Mouse (Mus musculus): ENCODE results near the gene Gnaq. TPM values are rescaled to one million over a fixed set of nuclear protein-coding genes. Genes with fewer than 3 reads are reported as not detected.
"Not testable (repeated sequence)": the region's sequence is repeated elsewhere in the genome, so short reads cannot be mapped to it uniquely, and the experiment has no call there.

Gene Gnaq
- polyA plus RNA-seq, 1 experiment, result 244 TPM

DNA sequence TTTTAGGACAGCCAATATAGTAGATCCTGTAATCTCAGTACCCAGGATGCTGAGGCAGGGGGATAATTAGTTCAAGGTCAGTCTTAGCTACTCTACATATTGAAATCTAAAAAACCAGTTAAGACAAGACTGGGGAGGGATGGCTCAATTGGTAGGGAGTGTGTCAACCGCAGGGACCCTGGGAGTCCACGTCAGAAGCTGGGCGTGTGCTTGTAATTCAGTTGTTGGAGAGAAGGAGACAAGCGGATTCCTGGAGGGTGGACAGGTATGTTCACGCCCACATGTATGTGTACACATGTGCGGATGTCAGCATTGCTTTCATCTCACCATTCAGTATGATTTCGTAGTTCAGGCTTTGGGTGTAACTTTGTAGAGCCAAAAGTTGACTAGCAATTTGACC lies 24.5 kb downstream of the Gnaq start:
- TF ChIP-seq POLR2A (IDR thresholded peaks at IDR 0.05; ENCODE audit: insufficient read depth, low read depth, low read length) (no peak), CTCF (IDR thresholded peaks at IDR 0.05; ENCODE audit: insufficient read depth, low read depth, low read length) (no peak)
- no peak overlapping the region for H3K4me3 ChIP-seq (ENCODE audit: insufficient read depth, low read depth, low read length)
- 96% methylated on average over 7 of the region's 7 CpGs for WGBS
- H3K27ac ChIP-seq (ENCODE audit: insufficient read depth, low read depth, low read length), result no peak overlapping the region
- 0 out of 2 replicates have a peak, but pooled peaks cover 2% of the 10 kb centered on the region for H3K4me1 ChIP-seq (ENCODE audit: control insufficient read depth, insufficient read depth, low read length)

DNA sequence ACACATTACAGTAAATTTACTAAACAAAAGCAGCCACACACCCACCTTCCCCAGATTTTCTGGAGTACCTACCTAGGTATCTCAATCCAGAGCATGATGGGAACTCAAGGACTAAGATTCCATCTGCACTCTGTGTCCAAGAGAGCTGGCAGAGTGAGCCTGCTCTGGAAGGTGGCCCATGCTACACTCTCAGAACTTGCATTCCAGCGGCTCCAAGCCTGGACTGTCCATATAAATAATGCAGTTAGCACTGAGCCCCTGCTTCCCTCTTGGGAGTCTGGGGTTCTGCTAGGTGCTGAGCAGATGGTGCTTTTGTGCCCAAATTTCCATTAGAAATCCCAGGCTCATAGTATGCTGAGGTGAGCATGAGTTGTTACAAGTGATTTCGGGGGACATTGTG lies 28.1 kb downstream of the Gnaq start:
- TF ChIP-seq CTCF (IDR thresholded peaks at IDR 0.05; ENCODE audit: insufficient read depth, low read depth, low read length) (no peak), POLR2A (IDR thresholded peaks at IDR 0.05; ENCODE audit: insufficient read depth, low read depth, low read length) (no peak)
- 60% methylated on average over 2 of the region's 2 CpGs for WGBS
- Histone ChIP-seq H3K4me1 (ENCODE audit: control insufficient read depth, insufficient read depth, low read length) (peaks cover 6% of the 10 kb centered on the region; the same call in 1 of the 2 replicates), H3K4me3 (ENCODE audit: insufficient read depth, low read depth, low read length) (no peak overlapping the region), H3K27ac (ENCODE audit: insufficient read depth, low read depth, low read length) (no peak overlapping the region)

DNA sequence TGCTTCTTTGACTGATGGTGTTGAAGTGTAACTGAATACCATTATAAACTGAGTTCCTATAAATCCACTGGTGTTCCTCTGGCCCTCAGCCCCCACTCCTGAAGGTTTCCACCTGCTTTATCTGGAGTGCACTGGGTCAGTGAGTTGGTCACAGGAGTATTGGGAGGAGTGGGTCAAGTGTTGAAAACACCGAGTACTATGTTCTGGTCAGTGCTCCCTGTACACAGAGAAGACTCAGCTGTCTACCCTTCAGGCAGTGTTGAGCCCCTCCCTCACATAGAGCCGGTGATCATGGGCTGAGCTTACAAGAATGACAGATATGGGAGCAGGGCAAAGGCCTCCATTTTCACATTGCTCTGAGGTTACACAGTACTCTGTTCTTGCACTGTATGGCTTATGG lies 28.6 kb downstream of the Gnaq start:
- TF ChIP-seq POLR2A (IDR thresholded peaks at IDR 0.05; ENCODE audit: insufficient read depth, low read depth, low read length) (no peak), CTCF (IDR thresholded peaks at IDR 0.05; ENCODE audit: insufficient read depth, low read depth, low read length) (no peak)
- H3K27ac ChIP-seq (ENCODE audit: insufficient read depth, low read depth, low read length), result no peak overlapping the region
- peaks cover 6% of the 10 kb centered on the region; the same call in 1 of the 2 replicates for H3K4me1 ChIP-seq (ENCODE audit: control insufficient read depth, insufficient read depth, low read length)
- no peak overlapping the region for H3K4me3 ChIP-seq (ENCODE audit: insufficient read depth, low read depth, low read length)
- 70% methylated on average over 2 of the region's 2 CpGs for WGBS

DNA sequence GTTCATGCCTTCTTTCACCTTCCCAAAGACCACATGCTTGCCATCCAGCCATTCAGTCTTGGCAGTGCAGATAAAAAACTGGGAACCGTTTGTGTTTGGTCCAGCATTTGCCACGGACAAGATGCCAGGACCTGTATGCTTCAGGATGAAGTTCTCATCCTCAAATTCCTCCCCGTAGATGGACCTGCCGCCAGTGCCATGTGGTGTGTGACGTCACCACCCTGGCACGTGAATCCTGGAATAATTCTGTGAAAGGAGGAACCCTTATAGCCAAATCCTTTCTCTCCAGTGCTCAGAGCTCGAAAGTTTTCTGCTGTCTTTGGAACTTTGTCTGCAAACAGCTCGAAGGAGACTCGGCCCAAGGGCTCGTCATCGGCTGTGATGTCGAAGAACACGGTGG lies 31.8 kb downstream of the Gnaq start:
- WGBS, result 88% methylated on average over 13 of the region's 13 CpGs
- H3K4me3 ChIP-seq (ENCODE audit: insufficient read depth, low read depth, low read length); H3K27ac ChIP-seq (ENCODE audit: insufficient read depth, low read depth, low read length): not testable (repeated sequence)
- H3K4me1 ChIP-seq (ENCODE audit: control insufficient read depth, insufficient read depth, low read length), result peaks cover 13% of the 10 kb centered on the region

DNA sequence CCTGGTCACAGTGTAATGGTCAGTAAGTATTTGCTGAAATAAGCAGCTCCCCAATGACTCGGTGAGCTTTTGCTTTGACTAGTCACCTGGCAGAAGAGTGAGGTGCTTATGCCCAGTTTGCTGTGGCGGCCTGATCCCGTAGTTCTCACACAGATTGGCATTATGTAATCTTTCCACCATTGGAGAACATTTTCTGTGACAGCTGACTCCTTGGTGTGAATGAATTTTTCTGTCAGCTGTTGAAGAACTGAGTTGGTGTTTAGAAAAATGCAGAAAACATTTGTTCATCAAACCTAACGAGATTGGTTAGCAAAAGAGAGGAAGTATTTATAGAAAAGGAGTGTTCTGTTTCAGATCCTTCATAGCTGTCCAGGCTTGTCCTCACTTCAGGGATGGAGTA lies 34.6 kb downstream of the Gnaq start:
- TF ChIP-seq CTCF (IDR thresholded peaks at IDR 0.05; ENCODE audit: insufficient read depth, low read depth, low read length), result no peak
- TF ChIP-seq POLR2A (IDR thresholded peaks at IDR 0.05; ENCODE audit: insufficient read depth, low read depth, low read length), result no peak
- H3K27ac ChIP-seq (ENCODE audit: insufficient read depth, low read depth, low read length), result no peak overlapping the region
- H3K4me1 ChIP-seq (ENCODE audit: control insufficient read depth, insufficient read depth, low read length), result peaks cover 10% of the 10 kb centered on the region
- WGBS, result 46% methylated on average over 4 of the region's 4 CpGs
- no peak overlapping the region for H3K4me3 ChIP-seq (ENCODE audit: insufficient read depth, low read depth, low read length)

DNA sequence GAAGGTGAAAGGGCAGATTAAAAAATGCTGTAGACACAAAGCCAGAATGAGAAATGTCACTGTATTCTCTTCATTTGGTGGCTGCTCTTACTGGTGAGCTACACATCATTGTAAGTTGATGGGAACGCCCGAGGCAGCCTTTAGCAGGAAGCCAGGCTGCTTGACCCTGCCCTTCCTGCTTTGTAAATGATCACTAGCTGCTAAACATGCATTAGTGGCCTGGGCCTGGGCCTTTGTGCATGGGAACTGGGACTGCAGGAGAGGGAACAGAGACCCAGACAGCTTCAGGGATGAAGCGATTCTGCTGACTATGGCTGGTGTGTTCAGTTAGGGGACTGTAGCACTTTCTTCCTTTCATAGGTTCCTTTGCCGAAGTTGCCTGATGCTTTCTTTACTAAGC lies 35.6 kb downstream of the Gnaq start:
- no peak overlapping the region for H3K4me3 ChIP-seq (ENCODE audit: insufficient read depth, low read depth, low read length)
- H3K27ac ChIP-seq (ENCODE audit: insufficient read depth, low read depth, low read length), result peak overlapping the region; percentile 34; the same call in 1 of the 2 replicates
- peaks cover 12% of the 10 kb centered on the region for H3K4me1 ChIP-seq (ENCODE audit: control insufficient read depth, insufficient read depth, low read length)
- WGBS, result 40% methylated on average over 4 of the region's 4 CpGs
- TF ChIP-seq CTCF (IDR thresholded peaks at IDR 0.05; ENCODE audit: insufficient read depth, low read depth, low read length) (no peak), POLR2A (IDR thresholded peaks at IDR 0.05; ENCODE audit: insufficient read depth, low read depth, low read length) (no peak)

DNA sequence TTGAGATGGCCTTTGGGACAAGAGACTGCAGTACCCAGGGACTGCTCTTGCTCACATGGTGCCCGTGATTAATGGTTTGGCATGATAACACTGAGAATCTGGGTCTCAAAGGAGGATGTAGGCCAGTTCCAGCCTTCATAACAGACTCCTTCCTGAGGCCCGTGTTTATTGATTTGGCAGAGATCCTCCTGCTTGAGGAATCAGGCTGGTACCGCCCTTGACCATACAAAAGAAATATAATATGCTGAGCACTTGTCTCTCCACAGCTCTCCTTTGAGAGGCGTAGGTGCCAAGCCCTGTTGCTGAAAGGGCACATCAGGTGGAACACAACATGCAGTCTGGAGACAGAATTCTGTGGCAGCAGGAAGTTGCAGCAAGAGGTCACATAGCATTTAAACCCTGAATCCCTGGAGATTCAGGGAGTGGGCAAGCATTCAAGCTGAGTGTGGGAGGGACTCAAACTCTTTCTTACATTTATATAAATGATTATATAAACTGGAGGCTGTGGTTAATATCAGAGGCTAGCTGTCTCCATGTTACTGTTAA lies 36.1 kb downstream of the Gnaq start:
- no peak overlapping the region for H3K4me3 ChIP-seq (ENCODE audit: insufficient read depth, low read depth, low read length)
- TF ChIP-seq CTCF (IDR thresholded peaks at IDR 0.05; ENCODE audit: insufficient read depth, low read depth, low read length) (no peak), POLR2A (IDR thresholded peaks at IDR 0.05; ENCODE audit: insufficient read depth, low read depth, low read length) (no peak)
- H3K27ac ChIP-seq (ENCODE audit: insufficient read depth, low read depth, low read length), result peak overlapping the region; percentile 34; the same call in 1 of the 2 replicates
- peaks cover 15% of the 10 kb centered on the region for H3K4me1 ChIP-seq (ENCODE audit: control insufficient read depth, insufficient read depth, low read length)
- WGBS, result 34% methylated on average over 4 of the region's 4 CpGs

DNA sequence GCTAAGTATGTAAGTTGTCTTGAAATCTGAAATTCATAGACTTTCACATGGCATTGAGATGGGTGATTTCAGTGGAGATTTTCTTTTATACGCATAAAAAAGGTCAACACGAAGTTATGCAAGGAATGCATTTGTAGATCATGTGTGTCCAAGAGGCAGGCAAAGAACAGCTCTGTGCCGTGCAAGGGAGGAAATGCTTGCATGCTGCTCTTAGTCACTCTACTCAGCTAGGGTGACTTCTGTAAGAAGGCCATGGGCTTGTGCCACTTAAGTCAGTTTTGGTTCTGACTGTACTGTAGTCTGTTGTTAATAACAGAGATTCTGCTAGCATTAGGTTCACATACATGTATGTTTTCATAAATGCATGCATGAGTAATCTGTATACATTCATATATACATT lies 38.1 kb downstream of the Gnaq start:
- Histone ChIP-seq H3K27ac (ENCODE audit: insufficient read depth, low read depth, low read length) (no peak overlapping the region), H3K4me1 (ENCODE audit: control insufficient read depth, insufficient read depth, low read length) (peaks cover 16% of the 10 kb centered on the region), H3K4me3 (ENCODE audit: insufficient read depth, low read depth, low read length) (no peak overlapping the region)
- TF ChIP-seq CTCF (IDR thresholded peaks at IDR 0.05; ENCODE audit: insufficient read depth, low read depth, low read length) (no peak), POLR2A (IDR thresholded peaks at IDR 0.05; ENCODE audit: insufficient read depth, low read depth, low read length) (no peak)
- 56% methylated on average over 3 of the region's 3 CpGs for WGBS

DNA sequence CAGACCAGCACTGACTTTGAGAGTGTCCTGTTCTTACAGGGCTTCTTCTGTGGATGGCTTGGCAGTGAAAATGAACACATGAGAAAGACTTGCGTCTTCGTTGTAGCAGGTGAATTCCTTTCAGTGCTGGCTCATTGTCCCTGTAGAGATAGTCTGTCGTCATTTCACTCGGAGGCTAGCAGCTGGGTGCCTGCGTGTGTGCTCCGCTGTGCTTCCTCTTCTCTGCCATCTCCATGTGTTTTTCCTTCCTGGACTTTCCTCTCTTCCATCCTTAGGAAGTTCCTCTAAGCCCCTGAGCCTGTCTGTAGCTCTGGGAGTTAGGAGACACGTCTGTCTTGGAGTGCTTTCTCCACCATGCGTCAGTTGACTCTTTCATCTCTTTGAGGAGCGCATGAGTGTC lies 41.1 kb downstream of the Gnaq start:
- WGBS, result 31% methylated on average over 9 of the region's 9 CpGs
- Histone ChIP-seq H3K4me1 (ENCODE audit: control insufficient read depth, insufficient read depth, low read length) (peaks cover 19% of the 10 kb centered on the region; the same call in 1 of the 2 replicates), H3K27ac (ENCODE audit: insufficient read depth, low read depth, low read length) (no peak overlapping the region), H3K4me3 (ENCODE audit: insufficient read depth, low read depth, low read length) (no peak overlapping the region)
- TF ChIP-seq CTCF (IDR thresholded peaks at IDR 0.05; ENCODE audit: insufficient read depth, low read depth, low read length) (no peak), POLR2A (IDR thresholded peaks at IDR 0.05; ENCODE audit: insufficient read depth, low read depth, low read length) (no peak)

DNA sequence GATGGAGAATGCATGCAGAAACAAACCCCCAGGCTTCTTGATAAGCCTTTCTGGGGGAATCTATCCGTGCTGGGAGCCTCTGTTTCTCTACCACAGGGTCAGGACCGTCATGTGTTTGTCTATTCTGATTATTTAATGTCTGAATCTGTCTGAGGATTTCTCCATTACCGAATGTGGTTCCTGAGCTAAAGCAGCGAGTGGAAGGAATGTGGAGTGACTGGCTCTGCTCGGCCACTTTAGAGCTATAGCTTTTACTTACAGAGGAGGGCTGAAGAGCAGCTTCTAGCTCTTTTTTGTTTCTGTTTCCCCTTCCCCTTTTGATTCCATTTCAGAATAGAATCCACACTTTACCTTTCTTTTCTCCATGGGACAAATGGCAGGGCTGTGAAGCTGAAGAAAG lies 43.8 kb downstream of the Gnaq start:
- Histone ChIP-seq H3K4me1 (ENCODE audit: control insufficient read depth, insufficient read depth, low read length) (peaks cover 23% of the 10 kb centered on the region; the same call in 1 of the 2 replicates), H3K27ac (ENCODE audit: insufficient read depth, low read depth, low read length) (no peak overlapping the region), H3K4me3 (ENCODE audit: insufficient read depth, low read depth, low read length) (no peak overlapping the region)
- WGBS, result 53% methylated on average over 5 of the region's 5 CpGs
- TF ChIP-seq POLR2A (IDR thresholded peaks at IDR 0.05; ENCODE audit: insufficient read depth, low read depth, low read length) (no peak), CTCF (IDR thresholded peaks at IDR 0.05; ENCODE audit: insufficient read depth, low read depth, low read length) (no peak)
